Mouse (Mus musculus) myocyte (in vitro differentiated cells): Measurements from ENCODE around the gene St6galnac3. TPM values are rescaled to one million over a fixed set of nuclear protein-coding genes. Genes with fewer than 3 reads are reported as not detected.

ENCODE experiments used
- H3K27me3 ChIP-seq: one replicate; pipeline ENCODE4 v1.6.1; 2011; ENCODE audit not compliant: control insufficient read depth, insufficient read depth, insufficient read length
- H3K36me3 ChIP-seq: one replicate; pipeline ENCODE4 v1.6.1; 2011; ENCODE audit not compliant: control insufficient read depth, insufficient read depth
- H3K4me2 ChIP-seq: one replicate; pipeline ENCODE4 v1.6.1; 2011; ENCODE audit warnings: low read depth, control low read depth
- H3K4me3 ChIP-seq: one replicate; pipeline ENCODE4 v1.5.1; 2011; ENCODE audit warnings: mild to moderate bottlenecking, control low read depth, moderate library complexity
- H3K79me2 ChIP-seq: one replicate; pipeline ENCODE4 v1.6.1; 2011; ENCODE audit not compliant: control insufficient read depth, insufficient read depth
- H3ac ChIP-seq: one replicate; pipeline ENCODE4 v1.6.1; 2011; ENCODE audit not compliant: control insufficient read depth, insufficient read length
- CEBPB ChIP-seq: IDR thresholded peaks from 2 replicates; pipeline ENCODE4 v1.6.1; 2011; ENCODE audit warnings: mild to moderate bottlenecking, moderate library complexity; ENCODE audit not compliant: poor library complexity, insufficient read depth, severe bottlenecking
- E2F4 ChIP-seq: IDR thresholded peaks from one replicate; pipeline ENCODE4 v1.6.1; 2011; ENCODE audit warnings: mild to moderate bottlenecking, control low read depth, moderate library complexity; ENCODE audit not compliant: insufficient read depth
- MAX ChIP-seq: IDR thresholded peaks from one replicate; pipeline ENCODE4 v1.6.1; 2011; ENCODE audit warnings: low read depth, mild to moderate bottlenecking, control low read depth
- MYOD1 ChIP-seq, 3 experiments: IDR thresholded peaks; one replicate each; pipeline ENCODE4 v1.6.1; 2011; ENCODE audit warnings: control low read depth in 2 of 3, low read depth in 2 of 3, mild to moderate bottlenecking in 2 of 3, moderate library complexity in 1 of 3; ENCODE audit not compliant: insufficient read length in 2 of 3, control insufficient read depth in 1 of 3
- MYOG ChIP-seq, 3 experiments: IDR thresholded peaks; one replicate each; pipeline ENCODE4 v1.6.1; 2011; ENCODE audit warnings: control low read depth in 2 of 3, low read depth in 2 of 3, mild to moderate bottlenecking in 2 of 3; ENCODE audit not compliant: insufficient read length in 2 of 3, control insufficient read depth in 1 of 3, insufficient read depth in 1 of 3
- POLR2A ChIP-seq: IDR thresholded peaks from one replicate; pipeline ENCODE4 v1.6.1; 2011; ENCODE audit warnings: low read depth, mild to moderate bottlenecking, control low read depth, moderate library complexity; ENCODE audit not compliant: insufficient read length
- POLR2AphosphoS2 ChIP-seq: IDR thresholded peaks from one replicate; pipeline ENCODE4 v1.6.1; 2011; ENCODE audit warnings: low read depth, control low read depth; ENCODE audit not compliant: insufficient read length
- REST ChIP-seq: IDR thresholded peaks from one replicate; pipeline ENCODE4 v1.6.1; 2011; ENCODE audit warnings: mild to moderate bottlenecking, control low read depth, moderate library complexity; ENCODE audit not compliant: insufficient read depth, insufficient read length
- SRF ChIP-seq: IDR thresholded peaks from one replicate; pipeline ENCODE4 v1.6.1; 2011; ENCODE audit warnings: low read depth; ENCODE audit not compliant: control insufficient read depth, insufficient read length
- TCF12 ChIP-seq: IDR thresholded peaks from one replicate; pipeline ENCODE4 v1.6.1; 2011; ENCODE audit warnings: mild to moderate bottlenecking, control low read depth; ENCODE audit not compliant: poor library complexity, insufficient read depth, severe bottlenecking
- TCF3 ChIP-seq: IDR thresholded peaks from one replicate; pipeline ENCODE4 v1.6.1; 2011; ENCODE audit warnings: low read depth, control low read depth; ENCODE audit not compliant: insufficient read length
- USF1 ChIP-seq: IDR thresholded peaks from one replicate; pipeline ENCODE4 v1.6.1; 2011; ENCODE audit warnings: low read depth, mild to moderate bottlenecking, control low read depth, moderate library complexity
- polyA plus RNA-seq: library from polyadenylated mRNA; unstranded; fragments of >200 nt; fragmentation: generic; extraction: Trizol; gene quantifications from one replicate; pipeline ENCODE4 v1.2.1, GENCODE M21; 2012; ENCODE audit warnings: missing spikeins

Gene St6galnac3
- polyA plus RNA-seq, 1 experiment = not detected

DNA sequence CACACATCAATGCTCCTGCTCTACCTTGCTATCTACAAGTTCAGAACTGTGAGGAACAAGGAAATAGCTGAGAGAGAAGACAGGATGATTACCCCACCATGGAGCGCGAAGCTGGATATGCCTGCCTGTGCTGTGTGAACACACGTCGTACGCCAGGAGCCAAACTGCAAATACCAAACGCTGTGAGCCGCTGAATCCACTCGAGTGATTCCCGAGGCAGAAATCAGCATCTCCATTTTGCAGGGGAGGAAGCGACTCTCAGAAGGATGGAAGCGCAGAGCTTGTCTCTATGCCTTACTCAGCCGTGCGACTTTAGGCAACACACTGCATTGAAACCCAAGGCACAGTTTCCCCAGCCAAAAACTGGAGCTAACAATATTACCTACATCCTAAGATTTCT lies 114.7 kb downstream of the St6galnac3 start:
- no peaks in the 10 kb centered on the region for H3K27me3 ChIP-seq
- H3K4me2 ChIP-seq = no peak overlapping the region
- no peaks in the 10 kb centered on the region for H3K79me2 ChIP-seq
- H3K4me3 ChIP-seq = no peak overlapping the region
- TF ChIP-seq MYOD1 (IDR thresholded peaks at IDR 0.05; ENCODE audit: control insufficient read depth in 1 of 3, insufficient read length in 2 of 3, low read depth in 2 of 3) (no peak), CEBPB (no peak), TCF3 (no peak), REST (no peak), MYOG (IDR thresholded peaks at IDR 0.05; ENCODE audit: control insufficient read depth in 1 of 3, insufficient read depth in 1 of 3, insufficient read length in 2 of 3, low read depth in 2 of 3) (no peak), SRF (no peak), TCF12 (no peak), MAX (no peak), POLR2A (no peak)
- H3K36me3 ChIP-seq = no peaks in the 10 kb centered on the region
- H3ac ChIP-seq = no peak overlapping the region

DNA sequence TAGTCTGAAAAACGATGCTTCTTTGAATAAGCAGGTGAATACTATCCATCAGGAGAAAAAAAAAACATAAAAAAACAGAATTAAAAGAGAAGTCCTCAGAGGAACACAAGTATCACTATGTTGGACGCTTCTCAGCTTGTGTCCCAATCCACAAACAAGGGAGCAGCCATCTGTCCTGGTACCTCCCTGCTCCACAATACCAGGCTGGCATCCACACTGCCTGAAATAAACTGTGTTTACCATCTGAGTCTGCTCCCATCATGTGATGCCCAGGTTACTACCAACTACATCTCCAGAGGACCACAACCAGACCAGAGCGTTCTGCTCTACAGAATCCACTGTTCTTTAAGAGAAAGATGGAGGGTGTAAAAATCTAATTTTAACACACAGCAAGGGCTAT lies 118.6 kb downstream of the St6galnac3 start:
- Histone ChIP-seq H3K36me3 (no peaks in the 10 kb centered on the region), H3K27me3 (no peaks in the 10 kb centered on the region), H3K79me2 (no peaks in the 10 kb centered on the region), H3K4me3 (no peak overlapping the region), H3K4me2 (no peak overlapping the region), H3ac (no peak overlapping the region)
- TF ChIP-seq MYOG (IDR thresholded peaks at IDR 0.05; ENCODE audit: control insufficient read depth in 1 of 3, insufficient read depth in 1 of 3, insufficient read length in 2 of 3, low read depth in 2 of 3) (no peak), CEBPB (no peak), REST (no peak), MYOD1 (IDR thresholded peaks at IDR 0.05; ENCODE audit: control insufficient read depth in 1 of 3, insufficient read length in 2 of 3, low read depth in 2 of 3) (no peak), SRF (no peak), E2F4 (no peak), POLR2AphosphoS2 (no peak)

DNA sequence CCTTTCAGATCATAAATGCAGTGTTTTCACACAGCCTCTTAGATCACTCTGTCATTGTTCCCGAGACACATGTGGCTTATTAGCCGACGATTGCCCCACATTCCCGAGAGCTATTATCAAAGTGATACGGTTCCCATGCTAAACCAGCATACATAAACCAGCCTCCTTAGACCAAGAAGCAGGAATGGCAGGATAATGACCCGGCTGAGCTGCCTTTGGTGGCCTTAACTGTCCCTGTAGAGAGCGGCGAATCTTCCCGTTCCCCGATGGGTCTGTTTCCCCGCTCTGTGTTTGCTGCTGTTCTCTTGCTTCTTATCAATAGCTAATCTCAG lies 119.2 kb downstream of the St6galnac3 start:
- no peak overlapping the region for H3K4me3 ChIP-seq
- no peak overlapping the region for H3K4me2 ChIP-seq
- no peak for TF ChIP-seq MYOD1 (IDR thresholded peaks at IDR 0.05; ENCODE audit: control insufficient read depth in 1 of 3, insufficient read length in 2 of 3, low read depth in 2 of 3)
- TF ChIP-seq POLR2A = no peak
- TF ChIP-seq MAX = no peak
- TF ChIP-seq TCF12 = no peak
- no peak for TF ChIP-seq REST
- TF ChIP-seq CEBPB = no peak
- no peaks in the 10 kb centered on the region for H3K36me3 ChIP-seq
- no peaks in the 10 kb centered on the region for H3K79me2 ChIP-seq
- H3ac ChIP-seq = no peak overlapping the region
- no peaks in the 10 kb centered on the region for H3K27me3 ChIP-seq

DNA sequence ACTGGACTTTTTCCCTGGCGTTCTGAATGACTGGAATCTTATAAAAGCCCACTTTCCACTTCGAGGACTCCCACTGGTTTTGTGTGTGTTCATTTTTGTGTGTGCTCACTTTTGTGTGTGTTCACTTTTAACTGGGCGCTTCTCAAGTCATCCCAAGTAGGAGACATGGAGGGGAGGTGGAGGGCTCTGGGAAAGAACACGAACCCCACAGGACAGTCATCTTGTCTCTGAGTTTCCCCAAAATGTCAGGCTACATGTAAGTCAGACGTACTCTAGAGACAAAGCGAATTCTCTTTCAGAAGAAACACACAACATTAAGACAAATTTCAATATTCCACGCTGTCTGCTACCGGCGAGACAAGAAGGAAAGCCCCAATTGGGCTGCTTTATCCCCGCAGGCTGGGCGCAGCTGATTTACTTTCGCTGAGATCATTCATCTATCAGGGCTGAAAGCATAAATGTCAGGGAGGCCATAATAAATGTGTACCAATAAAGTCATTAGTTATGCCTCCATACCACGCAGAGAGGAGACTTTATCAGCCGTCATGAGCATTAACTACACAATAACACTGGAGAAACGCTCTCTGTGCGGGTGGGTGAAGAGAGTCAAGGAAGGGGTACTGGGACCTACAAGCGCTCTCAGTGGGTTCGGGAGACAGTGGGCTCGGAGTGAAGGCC lies 119.7 kb downstream of the St6galnac3 start:
- H3K79me2 ChIP-seq = no peaks in the 10 kb centered on the region
- no peaks in the 10 kb centered on the region for H3K27me3 ChIP-seq
- no peak overlapping the region for H3K4me3 ChIP-seq
- no peaks in the 10 kb centered on the region for H3K36me3 ChIP-seq
- no peak overlapping the region for H3K4me2 ChIP-seq
- TF ChIP-seq MYOG (IDR thresholded peaks at IDR 0.05; ENCODE audit: control insufficient read depth in 1 of 3, insufficient read depth in 1 of 3, insufficient read length in 2 of 3, low read depth in 2 of 3) (no peak), TCF3 (no peak), MYOD1 (IDR thresholded peaks at IDR 0.05; ENCODE audit: control insufficient read depth in 1 of 3, insufficient read length in 2 of 3, low read depth in 2 of 3) (no peak), POLR2A (no peak), TCF12 (no peak), USF1 (no peak), SRF (no peak), MAX (no peak), POLR2AphosphoS2 (no peak), REST (no peak), CEBPB (no peak), E2F4 (no peak)
- H3ac ChIP-seq = no peak overlapping the region

DNA sequence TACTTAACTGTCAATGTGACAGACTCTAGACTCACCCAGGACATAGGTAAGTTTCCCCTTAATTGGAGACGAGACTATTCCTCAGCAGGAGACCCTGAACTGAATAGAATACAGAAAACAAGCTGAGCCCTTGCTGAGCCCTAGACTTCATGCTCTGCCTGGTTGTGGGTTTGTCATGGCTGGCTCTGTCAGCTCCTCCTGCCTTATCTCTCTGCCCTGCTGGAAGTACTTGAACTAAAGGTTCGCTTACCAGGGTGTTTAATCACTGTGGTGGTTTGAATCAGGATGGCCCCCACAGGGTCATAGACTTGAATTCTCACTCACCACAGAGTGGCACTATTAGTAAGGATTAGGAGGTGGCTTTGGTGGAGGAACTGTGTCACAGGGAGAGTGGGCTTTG lies 125.8 kb downstream of the St6galnac3 start:
- H3K4me3 ChIP-seq = no peak overlapping the region
- no peak overlapping the region for H3ac ChIP-seq
- H3K79me2 ChIP-seq = no peaks in the 10 kb centered on the region
- no peak overlapping the region for H3K4me2 ChIP-seq
- no peaks in the 10 kb centered on the region for H3K27me3 ChIP-seq
- H3K36me3 ChIP-seq = no peaks in the 10 kb centered on the region
- TF ChIP-seq E2F4 (no peak), POLR2AphosphoS2 (no peak), USF1 (no peak), MYOG (IDR thresholded peaks at IDR 0.05; ENCODE audit: control insufficient read depth in 1 of 3, insufficient read depth in 1 of 3, insufficient read length in 2 of 3, low read depth in 2 of 3) (no peak)
